Mouse (Mus musculus): ENCODE measurements around the gene Lca5. TPM values are rescaled to one million over a fixed set of nuclear protein-coding genes. Genes with fewer than 3 reads are reported as not detected.

Gene Lca5
- total and polyA plus RNA-seq, 2 experiments from 2014 or later: 11.5 to 34.1 TPM

GRCm38 (mm10) chr9:83482176-83482949 is 41.4 kb upstream of the Lca5 start:
- 81% methylated on average over 4 of the region's 4 CpGs for WGBS
- Histone ChIP-seq H3K27me3 (ENCODE audit: insufficient read depth, low read length) (no peaks in the 10 kb centered on the region), H3K4me3 (ENCODE audit: low read depth, low read length) (no peak overlapping the region), H3K9ac (no peak overlapping the region), H3K36me3 (ENCODE audit: insufficient read depth) (no peaks in the 10 kb centered on the region), H3K4me2 (ENCODE audit: low read depth) (no peak overlapping the region), H3K27ac (ENCODE audit: low read depth, low read length) (no peak overlapping the region), H3K9me3 (ENCODE audit: low read length) (no peaks in the 10 kb centered on the region), H3K4me1 (ENCODE audit: insufficient read depth) (no peaks in the 10 kb centered on the region)
- ATAC-seq (no peak), DNase-seq (no peak)
- TF ChIP-seq CTCF (IDR thresholded peaks at IDR 0.05; ENCODE audit: low read depth): no peak

GRCm38 (mm10) chr9:83469871-83470270 is 28.9 kb upstream of the Lca5 start:
- WGBS: 70% methylated on average over 2 of the region's 2 CpGs
- H3K27me3 ChIP-seq (ENCODE audit: insufficient read depth, low read length): no peaks in the 10 kb centered on the region

DNA sequence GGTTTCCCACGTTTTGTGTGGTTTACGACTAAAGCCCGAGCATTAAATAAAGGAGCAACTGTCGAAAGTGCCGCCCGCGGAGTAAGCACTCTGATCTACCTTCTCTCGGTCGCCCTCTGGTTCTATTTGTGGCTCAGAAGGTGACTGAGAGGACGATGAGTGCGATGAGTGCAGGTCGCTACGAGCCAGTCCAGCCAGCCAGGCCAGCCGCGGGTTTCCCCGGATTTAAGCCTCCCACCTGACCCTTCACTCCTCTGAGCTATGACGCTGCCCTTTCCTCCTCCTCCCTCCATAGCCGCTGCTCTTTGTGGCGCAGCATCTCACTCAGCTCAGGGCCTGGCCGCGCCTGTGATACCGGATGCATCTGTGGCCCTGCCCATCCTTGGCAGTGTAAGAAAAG is 6.8 kb upstream of the Lca5 start:
- TF ChIP-seq CTCF (IDR thresholded peaks at IDR 0.05; ENCODE audit: low read depth): peak; percentile 24; the same call in 1 of the 2 replicates
- H3K9me3 ChIP-seq (ENCODE audit: low read length): no peaks in the 10 kb centered on the region
- ATAC-seq (peak; percentile 93), DNase-seq (peak; percentile 63)
- H3K27ac ChIP-seq (ENCODE audit: low read depth, low read length): peak overlapping the region; percentile 42; the same call in 1 of the 2 replicates
- 2% methylated on average over 22 of the region's 22 CpGs for WGBS
- peak overlapping the region; percentile 44 for H3K4me3 ChIP-seq (ENCODE audit: low read depth, low read length)
- no peaks in the 10 kb centered on the region for H3K27me3 ChIP-seq (ENCODE audit: insufficient read depth, low read length)
- H3K4me2 ChIP-seq (ENCODE audit: low read depth): peak overlapping the region; percentile 74
- no peaks in the 10 kb centered on the region for H3K36me3 ChIP-seq (ENCODE audit: insufficient read depth)
- H3K9ac ChIP-seq: peak overlapping the region; percentile 61
- H3K4me1 ChIP-seq (ENCODE audit: insufficient read depth): 0 out of 2 replicates have a peak, but pooled peaks cover 8% of the 10 kb centered on the region

More at GRCm38 (mm10) chr9:83469871-83470270, 28.9 kb upstream of the Lca5 start:
- no peak for DNase-seq
- TF ChIP-seq CTCF (IDR thresholded peaks at IDR 0.05; ENCODE audit: low read depth): no peak
- H3K4me1 ChIP-seq (ENCODE audit: insufficient read depth): no peaks in the 10 kb centered on the region
- H3K36me3 ChIP-seq (ENCODE audit: insufficient read depth): no peaks in the 10 kb centered on the region
- H3K4me2 ChIP-seq (ENCODE audit: low read depth): no peak overlapping the region
- ATAC-seq: no peak
- H3K27ac ChIP-seq (ENCODE audit: low read depth, low read length): no peak overlapping the region
- H3K9ac ChIP-seq: no peak overlapping the region
- H3K4me3 ChIP-seq (ENCODE audit: low read depth, low read length): no peak overlapping the region
- H3K9me3 ChIP-seq (ENCODE audit: low read length): no peaks in the 10 kb centered on the region

DNA sequence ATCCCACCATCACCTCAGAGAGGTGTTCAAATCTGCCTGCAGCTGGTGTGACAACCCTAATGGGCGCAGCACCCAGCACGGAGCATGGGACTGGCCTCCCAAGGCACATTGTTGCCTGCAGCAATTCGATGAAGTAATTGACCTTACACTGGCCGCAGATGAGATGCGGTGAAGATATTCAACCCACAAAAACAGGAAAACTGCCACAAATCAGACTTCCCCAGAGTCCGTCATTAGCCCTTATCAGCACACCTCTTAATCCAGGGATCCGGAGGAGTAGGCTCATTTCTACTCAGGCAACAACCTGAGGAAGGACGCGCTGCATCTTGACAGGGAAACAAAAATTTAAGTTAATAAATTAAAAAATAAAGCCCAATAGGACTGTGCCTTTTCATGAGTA is 6.2 kb upstream of the Lca5 start:
- DNase-seq (no peak), ATAC-seq (0 out of 2 replicates have a peak, but pooled peaks have one; percentile 16)
- peak overlapping the region; percentile 44 for H3K4me3 ChIP-seq (ENCODE audit: low read depth, low read length)
- no peak overlapping the region for H3K27ac ChIP-seq (ENCODE audit: low read depth, low read length)
- no peaks in the 10 kb centered on the region for H3K9me3 ChIP-seq (ENCODE audit: low read length)
- no peak for TF ChIP-seq CTCF (IDR thresholded peaks at IDR 0.05; ENCODE audit: low read depth)
- H3K9ac ChIP-seq: peak overlapping the region; percentile 61
- H3K27me3 ChIP-seq (ENCODE audit: insufficient read depth, low read length): no peaks in the 10 kb centered on the region
- WGBS: 79% methylated on average over 9 of the region's 9 CpGs
- no peaks in the 10 kb centered on the region for H3K36me3 ChIP-seq (ENCODE audit: insufficient read depth)
- H3K4me2 ChIP-seq (ENCODE audit: low read depth): peak overlapping the region; percentile 74
- H3K4me1 ChIP-seq (ENCODE audit: insufficient read depth): 0 out of 2 replicates have a peak, but pooled peaks cover 8% of the 10 kb centered on the region

DNA sequence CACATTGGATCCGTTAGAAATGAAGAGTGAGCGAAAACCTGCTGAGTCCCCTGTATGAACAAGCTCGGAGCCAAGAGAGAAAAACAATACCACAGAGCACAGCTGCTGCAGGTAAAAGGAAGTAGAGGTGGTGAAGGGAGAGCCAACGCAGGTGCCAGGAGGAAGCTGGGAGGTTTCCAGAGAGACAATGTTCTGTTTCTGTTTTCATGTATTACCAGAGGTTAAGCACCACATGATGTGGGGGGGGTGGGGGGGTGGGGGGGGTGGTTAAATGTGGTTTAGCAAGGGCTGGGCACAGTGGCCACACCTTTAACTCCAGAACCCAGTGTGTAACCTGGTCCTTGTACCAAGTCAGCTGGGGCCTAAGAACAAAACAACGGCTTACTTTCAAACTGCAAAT is 3.3 kb downstream of the Lca5 start:
- H3K4me2 ChIP-seq (ENCODE audit: low read depth): no peak overlapping the region
- H3K27ac ChIP-seq (ENCODE audit: low read depth, low read length): no peak overlapping the region
- WGBS: 82% methylated on average over 5 of the region's 5 CpGs
- no peak for TF ChIP-seq CTCF (IDR thresholded peaks at IDR 0.05; ENCODE audit: low read depth)
- ATAC-seq: no peak
- no peak overlapping the region for H3K4me3 ChIP-seq (ENCODE audit: low read depth, low read length)
- DNase-seq: no peak
- 0 out of 2 replicates have a peak, but pooled peaks cover 9% of the 10 kb centered on the region for H3K4me1 ChIP-seq (ENCODE audit: insufficient read depth)
- no peaks in the 10 kb centered on the region for H3K9me3 ChIP-seq (ENCODE audit: low read length)
- H3K27me3 ChIP-seq (ENCODE audit: insufficient read depth, low read length): no peaks in the 10 kb centered on the region
- no peak overlapping the region for H3K9ac ChIP-seq
- no peaks in the 10 kb centered on the region for H3K36me3 ChIP-seq (ENCODE audit: insufficient read depth)

DNA sequence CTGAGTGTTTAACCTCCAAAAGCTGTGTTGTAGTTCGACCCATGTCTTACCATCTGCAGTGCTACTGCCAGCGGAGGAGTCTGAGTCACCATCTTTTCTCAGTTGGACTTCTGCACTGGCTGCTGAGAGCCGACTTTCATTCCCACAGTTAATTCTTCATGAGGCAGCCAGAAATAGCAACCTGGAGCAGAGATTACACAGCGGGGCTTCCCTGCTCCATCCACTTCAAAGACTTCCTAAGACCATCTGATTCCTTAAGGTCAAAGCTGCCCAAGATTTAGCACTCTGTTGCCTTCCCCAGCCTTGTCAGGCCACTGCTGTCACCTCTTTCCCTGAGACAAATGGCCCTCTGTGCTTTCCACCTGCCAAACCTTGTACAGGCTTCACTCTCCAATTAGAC is 6.4 kb downstream of the Lca5 start:
- no peak for TF ChIP-seq CTCF (IDR thresholded peaks at IDR 0.05; ENCODE audit: low read depth)
- no peak overlapping the region for H3K9ac ChIP-seq
- no peaks in the 10 kb centered on the region for H3K36me3 ChIP-seq (ENCODE audit: insufficient read depth)
- DNase-seq (no peak), ATAC-seq (no peak)
- no peak overlapping the region for H3K4me3 ChIP-seq (ENCODE audit: low read depth, low read length)
- H3K4me2 ChIP-seq (ENCODE audit: low read depth): no peak overlapping the region
- H3K27me3 ChIP-seq (ENCODE audit: insufficient read depth, low read length): no peaks in the 10 kb centered on the region
- 0 out of 2 replicates have a peak, but pooled peaks cover 4% of the 10 kb centered on the region for H3K4me1 ChIP-seq (ENCODE audit: insufficient read depth)
- no peaks in the 10 kb centered on the region for H3K9me3 ChIP-seq (ENCODE audit: low read length)
- no peak overlapping the region for H3K27ac ChIP-seq (ENCODE audit: low read depth, low read length)
- 61% methylated on average over 4 of the region's 4 CpGs for WGBS

GRCm38 (mm10) chr9:83433661-83434060 is 7.3 kb downstream of the Lca5 start:
- Histone ChIP-seq H3K27ac (ENCODE audit: low read depth, low read length) (no peak overlapping the region), H3K27me3 (ENCODE audit: insufficient read depth, low read length) (no peaks in the 10 kb centered on the region), H3K9me3 (ENCODE audit: low read length) (no peaks in the 10 kb centered on the region), H3K9ac (no peak overlapping the region), H3K36me3 (ENCODE audit: insufficient read depth) (no peaks in the 10 kb centered on the region), H3K4me1 (ENCODE audit: insufficient read depth) (0 out of 2 replicates have a peak, but pooled peaks cover 4% of the 10 kb centered on the region), H3K4me3 (ENCODE audit: low read depth, low read length) (no peak overlapping the region), H3K4me2 (ENCODE audit: low read depth) (no peak overlapping the region)
- DNase-seq (no peak), ATAC-seq (no peak)
- peak; percentile 46 for TF ChIP-seq CTCF (IDR thresholded peaks at IDR 0.05; ENCODE audit: low read depth)
- WGBS: 58% methylated on average over 7 of the region's 7 CpGs

All from forebrain, postnatal 0 days (tissue).